Mouse (Mus musculus): ENCODE results near the gene Specc1. TPM values are rescaled to one million over a fixed set of nuclear protein-coding genes. Genes with fewer than 3 reads are reported as not detected.
A peak's percentile ranks its signal among the peaks of the same experiment; 100 is the strongest.

The Specc1 gene
- total and polyA plus RNA-seq, 3 experiments: 2.5 to 5.8 TPM; not detected in 1

GRCm38 (mm10) chr11:62047817-62048640 lies 91.5 kb downstream of the Specc1 start:
- no peak overlapping the region for H3K4me3 ChIP-seq (ENCODE audit: control insufficient read depth in 1 of 2, insufficient read depth in 1 of 2, low read depth in 2 of 2, low read length in 2 of 2)
- H3K4me1 ChIP-seq (ENCODE audit: control insufficient read depth in 1 of 2, insufficient read depth in 2 of 2, low read length in 2 of 2): 0 out of 4 replicates have a peak, but pooled peaks cover 0 to 2% of the 10 kb centered on the region in 2 experiments
- H3K9me3 ChIP-seq (replicated peaks; ENCODE audit: insufficient read depth, low read length): no peaks in the 10 kb centered on the region
- TF ChIP-seq ELF1 (IDR thresholded peaks at IDR 0.05; ENCODE audit: low read depth, low read length) (no peak), BHLHE40 (IDR thresholded peaks at IDR 0.05; ENCODE audit: borderline replicate concordance, low read depth, low read length) (peak; percentile 31; the same call in 1 of the 2 replicates), CTCF (IDR thresholded peaks at IDR 0.05 in 2 of 3, conservative IDR thresholded peaks at IDR 0.05 in 1 of 3; ENCODE audit: control insufficient read depth in 1 of 3, insufficient read depth in 1 of 3, low read depth in 2 of 3, low read length in 3 of 3, poor library complexity in 1 of 3, severe bottlenecking in 1 of 3) (peak; percentile 93 to 99 (median 96)), GATA1 (IDR thresholded peaks at IDR 0.05; ENCODE audit: low read depth, low read length) (peak; percentile 83), SIN3A (IDR thresholded peaks at IDR 0.05; ENCODE audit: low read length) (peak; percentile 56), E2F4 (IDR thresholded peaks at IDR 0.05; ENCODE audit: borderline replicate concordance, low read depth, low read length) (no peak), ZC3H11A (IDR thresholded peaks at IDR 0.05; ENCODE audit: low read depth, low read length) (peak; percentile 99), TCF12 (IDR thresholded peaks at IDR 0.05; ENCODE audit: low read depth, low read length) (no peak), EP300 (IDR thresholded peaks at IDR 0.05; ENCODE audit: low read depth in 1 of 2, low read length in 2 of 2) (no peak), POLR2A (IDR thresholded peaks at IDR 0.05; ENCODE audit: control insufficient read depth in 1 of 2, insufficient read depth in 1 of 2, low read depth in 1 of 2, low read length in 2 of 2, poor library complexity in 1 of 2) (no peak), ZNF384 (IDR thresholded peaks at IDR 0.05; ENCODE audit: low read depth, low read length) (no peak), JUND (IDR thresholded peaks at IDR 0.05; ENCODE audit: low read depth, low read length) (peak; percentile 70; the same call in 1 of the 2 replicates), HCFC1 (IDR thresholded peaks at IDR 0.05; ENCODE audit: low read depth, low read length) (peak; percentile 62), MXI1 (IDR thresholded peaks at IDR 0.05; ENCODE audit: low read depth, low read length) (no peak), SMC3 (IDR thresholded peaks at IDR 0.05; ENCODE audit: low read depth, low read length) (peak; percentile 100), UBTF (IDR thresholded peaks at IDR 0.05; ENCODE audit: borderline replicate concordance, insufficient read depth, low read depth, low read length) (no peak), ZMIZ1 (IDR thresholded peaks at IDR 0.05; ENCODE audit: low read depth, low read length) (no peak), RAD21 (IDR thresholded peaks at IDR 0.05; ENCODE audit: low read depth, low read length) (peak; percentile 100), TBP (IDR thresholded peaks at IDR 0.05; ENCODE audit: low read depth, low read length) (peak; percentile 27; the same call in 1 of the 2 replicates)
- H3K27me3 ChIP-seq (ENCODE audit: control insufficient read depth in 1 of 2, insufficient read depth in 2 of 2, low read length in 2 of 2): no peaks in the 10 kb centered on the region
- no peaks in the 10 kb centered on the region for H3K36me3 ChIP-seq (ENCODE audit: control insufficient read depth in 1 of 2, insufficient read depth in 2 of 2, low read length in 2 of 2)
- H3K9ac ChIP-seq (ENCODE audit: control insufficient read depth, low read depth, low read length, poor library complexity, severe bottlenecking): no peak overlapping the region
- no peak overlapping the region for H3K27ac ChIP-seq (ENCODE audit: control insufficient read depth, low read depth, low read length)
- no peaks in the 10 kb centered on the region for H3K79me2 ChIP-seq (ENCODE audit: control insufficient read depth, insufficient read depth, low read length, poor library complexity)
- peak; percentile 91 for DNase-seq (ENCODE audit: low read depth, low spot score)

- Histone ChIP-seq H3K27me3 (ENCODE audit: control insufficient read depth in 1 of 2, insufficient read depth in 2 of 2, low read length in 2 of 2) (no peaks in the 10 kb centered on the region), H3K27ac (ENCODE audit: control insufficient read depth, low read depth, low read length) (no peak overlapping the region), H3K79me2 (ENCODE audit: control insufficient read depth, insufficient read depth, low read length, poor library complexity) (no peaks in the 10 kb centered on the region), H3K4me3 (ENCODE audit: control insufficient read depth in 1 of 2, insufficient read depth in 1 of 2, low read depth in 2 of 2, low read length in 2 of 2) (no peak overlapping the region), H3K36me3 (ENCODE audit: control insufficient read depth in 1 of 2, insufficient read depth in 2 of 2, low read length in 2 of 2) (no peaks in the 10 kb centered on the region), H3K4me1 (ENCODE audit: control insufficient read depth in 1 of 2, insufficient read depth in 2 of 2, low read length in 2 of 2) (0 out of 4 replicates have a peak, but pooled peaks cover 0 to 2% of the 10 kb centered on the region in 2 experiments), H3K9ac (ENCODE audit: control insufficient read depth, low read depth, low read length, poor library complexity, severe bottlenecking) (no peak overlapping the region), H3K9me3 (replicated peaks; ENCODE audit: insufficient read depth, low read length) (no peaks in the 10 kb centered on the region)
- TF ChIP-seq TAL1 (IDR thresholded peaks at IDR 0.05; ENCODE audit: low read length): peak; percentile 30; the same call in 1 of the 2 replicates
- no peak for TF ChIP-seq MAX (IDR thresholded peaks at IDR 0.05; ENCODE audit: low read length)
- DNase-seq (ENCODE audit: low read depth, low spot score): peak; percentile 34
Measured at GRCm38 (mm10) chr11:62049170-62049569, 92.6 kb downstream of the Specc1 start.
